In genomic region chr14:119138786-119139100, GRCm38 (mm10) we compare ENCODE assay signal across 9 mouse cellular contexts. TPM values are rescaled to one million over a fixed set of nuclear protein-coding genes. Genes with fewer than 3 reads are reported as not detected.
DNase-seq lines count a peak whose midpoint lies in the region; ATAC-seq and TF ChIP-seq lines count a peak whose summit lies in the region.
"Had no signal": no experiment of that assay in that cellular context is flagged by ENCODE, and none has a peak within 500 bp of the region (broad histone marks: within the 10 kb centered on the region; RNA-seq: fewer than 3 reads in every experiment).

No protein-coding gene starts in this region.

- no peak for TF ChIP-seq EP300 in heart, postnatal 0 days (IDR thresholded peaks at IDR 0.05; ENCODE audit: low read depth)

- peak; percentile 36 for DNase-seq in cerebellum, adult 11 months
- peak; percentile 14 for DNase-seq in right cerebral cortex, adult 18-20 months
- DNase-seq in right cerebral cortex, postnatal 14 days = no peak
- no peak for DNase-seq in heart, postnatal 0 days (ENCODE audit: low spot score)
- no peak for DNase-seq in thymus, postnatal 14 days
- DNase-seq in spleen, adult 12 weeks (ENCODE audit: low spot score) = no peak

- no peak for TF ChIP-seq CTCF in heart, postnatal 0 days (IDR thresholded peaks at IDR 0.05; ENCODE audit: low read depth)

- H3K27ac ChIP-seq in heart, postnatal 0 days (ENCODE audit: low read depth) = no peak overlapping the region
- H3K27ac ChIP-seq in liver, embryonic 16.5 days (ENCODE audit: low read length) = no peak overlapping the region

- H3K9ac ChIP-seq in heart, postnatal 0 days (replicated peaks; ENCODE audit: low read depth, low read length) = no peak overlapping the region
- H3K9ac ChIP-seq in liver, embryonic 16.5 days (ENCODE audit: low read depth, low read length) = no peak overlapping the region

- peak overlapping the region; percentile 65 for H3K4me3 ChIP-seq in heart, postnatal 0 days (ENCODE audit: low read depth, low read length)
- H3K4me3 ChIP-seq in liver, embryonic 16.5 days (ENCODE audit: low read depth, low read length) = peak overlapping the region; percentile 54

- H3K27me3 ChIP-seq in heart, postnatal 0 days (ENCODE audit: control insufficient read depth, insufficient read depth, low read length) = peaks cover 63% of the 10 kb centered on the region
- H3K27me3 ChIP-seq in liver, embryonic 16.5 days (ENCODE audit: control insufficient read depth, insufficient read depth, low read depth, low read length) = peaks cover 46% of the 10 kb centered on the region

- H3K4me1 ChIP-seq in heart, postnatal 0 days (ENCODE audit: control insufficient read depth, insufficient read depth) = peaks cover 10% of the 10 kb centered on the region
- H3K4me1 ChIP-seq in liver, embryonic 16.5 days (ENCODE audit: control insufficient read depth, low read depth, low read length) = no peaks in the 10 kb centered on the region; the same call in 1 of the 2 replicates

- no peaks in the 10 kb centered on the region for H3K9me3 ChIP-seq in heart, postnatal 0 days (replicated peaks; ENCODE audit: control insufficient read depth, low read length)
- no peaks in the 10 kb centered on the region for H3K9me3 ChIP-seq in liver, embryonic 16.5 days (replicated peaks; ENCODE audit: control insufficient read depth, low read length)

- 2% methylated on average over 20 of the region's 20 CpGs for WGBS in heart, postnatal 0 days
- WGBS in liver, embryonic 16.5 days (ENCODE audit: insufficient replicate concordance) = 1% methylated on average over 20 of the region's 20 CpGs

- no peaks in the 10 kb centered on the region for H3K36me3 ChIP-seq in heart, postnatal 0 days (replicated peaks; ENCODE audit: control insufficient read depth, insufficient read depth, low read length)
- no peaks in the 10 kb centered on the region for H3K36me3 ChIP-seq in liver, embryonic 16.5 days (ENCODE audit: control insufficient read depth, insufficient read depth)

- peak overlapping the region; percentile 98 for H3K4me2 ChIP-seq in heart, postnatal 0 days (ENCODE audit: low read depth, low read length)
- peak overlapping the region; percentile 64 for H3K4me2 ChIP-seq in liver, embryonic 16.5 days (ENCODE audit: low read depth, low read length)

- ATAC-seq in cerebellum, adult (ENCODE audit: insufficient number of reproducible peaks, low FRiP score, low TSS enrichment) = no peak
- no peak for ATAC-seq in heart, postnatal 0 days (ENCODE audit: insufficient read depth, low read depth)
- no peak for ATAC-seq in liver, embryonic 16.5 days (ENCODE audit: low read depth)

RNA-seq across cellular contexts. Expression of gene Hs6st3, which starts 0.6 kb away (rescaled TPM):
- not detected in 2 replicates for total RNA-seq in heart, postnatal 0 days (2014; rRNA removed; ENCODE audit: low replicate concordance)
- not detected in 2 replicates for polyA plus RNA-seq in heart, postnatal 0 days (2015; fragmentation: Nextera tagmentation; extraction: Ambion mirVana)
- polyA plus RNA-seq in liver, embryonic 16.5 days (2015; fragmentation: Nextera tagmentation; extraction: Ambion mirVana) = not detected in 2 replicates
- polyA plus RNA-seq: C2C12 had no signal

RNA-seq across cellular contexts. Expression of gene Uggt2, which starts 39.5 kb away (rescaled TPM):
- total RNA-seq in heart, postnatal 0 days (2014; rRNA removed; ENCODE audit: low replicate concordance) = 2.7 and 5.2 TPM in 2 replicates
- polyA plus RNA-seq in heart, postnatal 0 days (2015; fragmentation: Nextera tagmentation; extraction: Ambion mirVana) = 4.5 and 8.1 TPM in 2 replicates
- 1.1 and 1.2 TPM in 2 replicates for polyA plus RNA-seq in liver, embryonic 16.5 days (2015; fragmentation: Nextera tagmentation; extraction: Ambion mirVana)

Comparison
In these comparisons a context has a peak if more than half of its experiments do, and no peak if none do; other contexts are left out.
1. DNase-seq: peak in cerebellum, adult 11 months (single experiment) and right cerebral cortex, adult 18-20 months (single experiment); none in right cerebral cortex, postnatal 14 days (single experiment), heart, postnatal 0 days (single experiment), thymus, postnatal 14 days (single experiment) and spleen, adult 12 weeks (single experiment).